Mouse (Mus musculus): Measurements from ENCODE around the gene Sirpa. TPM values are rescaled to one million over a fixed set of nuclear protein-coding genes. Genes with fewer than 3 reads are reported as not detected.

The Sirpa gene
- polyA plus RNA-seq, 1 experiment from 2014 or later = 21.3 TPM

- Histone ChIP-seq H3K4me2 (replicated peaks) (no peak overlapping the region), H3K4me3 (replicated peaks) (no peak overlapping the region), H3K36me3 (no peaks in the 10 kb centered on the region), H3K4me1 (replicated peaks) (peaks cover 16% of the 10 kb centered on the region; the same call in 1 of the 2 replicates), H3K9me3 (no peaks in the 10 kb centered on the region), H3K27ac (no peak overlapping the region), H3K27me3 (replicated peaks) (no peaks in the 10 kb centered on the region), H3K9ac (no peak overlapping the region)
- ATAC-seq = peak; percentile 48
- 18% methylated on average over 7 of the region's 7 CpGs for WGBS
Measured at GRCm38 (mm10) chr2:129587825-129588251, 4.8 kb upstream of the Sirpa start.

- peak overlapping the region; percentile 76 for H3K4me3 ChIP-seq (replicated peaks)
- peak overlapping the region; percentile 82 for H3K4me2 ChIP-seq (replicated peaks)
- 97% methylated on average over 4 of the region's 4 CpGs for WGBS
Measured at GRCm38 (mm10) chr2:129591897-129592296, 738 bp upstream of the Sirpa start.

GRCm38 (mm10) chr2:129593141-129593875 lies 673 bp downstream of the Sirpa start:
- peak; percentile 83 for ATAC-seq
- Histone ChIP-seq H3K4me2 (replicated peaks) (peak overlapping the region; percentile 82), H3K36me3 (no peaks in the 10 kb centered on the region), H3K9me3 (no peaks in the 10 kb centered on the region), H3K9ac (peak overlapping the region; percentile 71), H3K4me1 (replicated peaks) (peaks cover 25% of the 10 kb centered on the region), H3K27me3 (replicated peaks) (no peaks in the 10 kb centered on the region), H3K27ac (peak overlapping the region; percentile 94), H3K4me3 (replicated peaks) (peak overlapping the region; percentile 76)
- under 1% methylated on average over 66 of the region's 77 CpGs for WGBS

More at GRCm38 (mm10) chr2:129591897-129592296, 738 bp upstream of the Sirpa start:
- no peak for ATAC-seq
- no peaks in the 10 kb centered on the region for H3K27me3 ChIP-seq (replicated peaks)
- H3K4me1 ChIP-seq (replicated peaks) = peaks cover 31% of the 10 kb centered on the region
- H3K9ac ChIP-seq = no peak overlapping the region
- H3K9me3 ChIP-seq = no peaks in the 10 kb centered on the region
- no peaks in the 10 kb centered on the region for H3K36me3 ChIP-seq
- H3K27ac ChIP-seq = peak overlapping the region; percentile 94; the same call in 1 of the 2 replicates

GRCm38 (mm10) chr2:129593876-129594421 lies 1.3 kb downstream of the Sirpa start:
- H3K4me3 ChIP-seq (replicated peaks) = peak overlapping the region; percentile 76
- H3K27me3 ChIP-seq (replicated peaks) = no peaks in the 10 kb centered on the region
- peaks cover 25% of the 10 kb centered on the region for H3K4me1 ChIP-seq (replicated peaks)
- H3K9ac ChIP-seq = peak overlapping the region; percentile 71
- H3K4me2 ChIP-seq (replicated peaks) = peak overlapping the region; percentile 82
- no peaks in the 10 kb centered on the region for H3K36me3 ChIP-seq
- H3K9me3 ChIP-seq = no peaks in the 10 kb centered on the region
- H3K27ac ChIP-seq = 0 out of 2 replicates have a peak overlapping the region, but pooled peaks have one; percentile 94
- ATAC-seq = peak; percentile 21
- 11% methylated on average over 13 of the region's 13 CpGs for WGBS

- Histone ChIP-seq H3K4me1 (replicated peaks) (peaks cover 25% of the 10 kb centered on the region), H3K27me3 (replicated peaks) (no peaks in the 10 kb centered on the region), H3K4me3 (replicated peaks) (peak overlapping the region; percentile 76)
Measured at GRCm38 (mm10) chr2:129594569-129594968, 1.9 kb downstream of the Sirpa start.

GRCm38 (mm10) chr2:129595206-129595605 lies 2.6 kb downstream of the Sirpa start:
- peak overlapping the region; percentile 25; the same call in 1 of the 2 replicates for H3K4me2 ChIP-seq (replicated peaks)

More at GRCm38 (mm10) chr2:129594569-129594968, 1.9 kb downstream of the Sirpa start:
- H3K27ac ChIP-seq = no peak overlapping the region
- no peaks in the 10 kb centered on the region for H3K9me3 ChIP-seq
- H3K4me2 ChIP-seq (replicated peaks) = peak overlapping the region; percentile 82
- peak overlapping the region; percentile 71; the same call in 1 of the 2 replicates for H3K9ac ChIP-seq
- no peak for ATAC-seq
- H3K36me3 ChIP-seq = no peaks in the 10 kb centered on the region
- WGBS = 76% methylated on average over 4 of the region's 4 CpGs

GRCm38 (mm10) chr2:129595661-129596209 lies 3.1 kb downstream of the Sirpa start:
- H3K27ac ChIP-seq = no peak overlapping the region

More at GRCm38 (mm10) chr2:129595206-129595605, 2.6 kb downstream of the Sirpa start:
- ATAC-seq = no peak
- Histone ChIP-seq H3K9ac (no peak overlapping the region), H3K27me3 (replicated peaks) (no peaks in the 10 kb centered on the region), H3K4me3 (replicated peaks) (no peak overlapping the region), H3K9me3 (no peaks in the 10 kb centered on the region), H3K36me3 (no peaks in the 10 kb centered on the region), H3K4me1 (replicated peaks) (peaks cover 25% of the 10 kb centered on the region), H3K27ac (no peak overlapping the region)
- 76% methylated on average over 4 of the region's 4 CpGs for WGBS

GRCm38 (mm10) chr2:129596555-129597172 lies 4.0 kb downstream of the Sirpa start:
- Histone ChIP-seq H3K4me3 (replicated peaks) (no peak overlapping the region), H3K9me3 (no peaks in the 10 kb centered on the region), H3K27ac (no peak overlapping the region), H3K27me3 (replicated peaks) (no peaks in the 10 kb centered on the region), H3K9ac (no peak overlapping the region), H3K4me2 (replicated peaks) (no peak overlapping the region), H3K4me1 (replicated peaks) (peaks cover 25% of the 10 kb centered on the region), H3K36me3 (no peaks in the 10 kb centered on the region)
- ATAC-seq = no peak
- WGBS = 90% methylated on average over 15 of the region's 15 CpGs

More at GRCm38 (mm10) chr2:129595661-129596209, 3.1 kb downstream of the Sirpa start:
- Histone ChIP-seq H3K9me3 (no peaks in the 10 kb centered on the region), H3K4me1 (replicated peaks) (peaks cover 25% of the 10 kb centered on the region), H3K4me2 (replicated peaks) (peak overlapping the region; percentile 25; the same call in 1 of the 2 replicates), H3K9ac (0 out of 2 replicates have a peak overlapping the region, but pooled peaks have one; percentile 8), H3K27me3 (replicated peaks) (no peaks in the 10 kb centered on the region), H3K4me3 (replicated peaks) (no peak overlapping the region), H3K36me3 (no peaks in the 10 kb centered on the region)
- ATAC-seq = no peak
- WGBS = 51% methylated on average over 7 of the region's 7 CpGs

- H3K9ac ChIP-seq = no peak overlapping the region
- H3K27ac ChIP-seq = no peak overlapping the region
- no peak for ATAC-seq
- no peaks in the 10 kb centered on the region for H3K9me3 ChIP-seq
- no peak overlapping the region for H3K4me2 ChIP-seq (replicated peaks)
- H3K36me3 ChIP-seq = no peaks in the 10 kb centered on the region
- H3K4me3 ChIP-seq (replicated peaks) = no peak overlapping the region
- H3K27me3 ChIP-seq (replicated peaks) = no peaks in the 10 kb centered on the region
- peaks cover 16% of the 10 kb centered on the region for H3K4me1 ChIP-seq (replicated peaks)
- 38% methylated on average over 1 of the region's 1 CpGs for WGBS
Measured at GRCm38 (mm10) chr2:129597581-129597980, 4.9 kb downstream of the Sirpa start.

- Histone ChIP-seq H3K4me3 (replicated peaks) (no peak overlapping the region), H3K9me3 (no peaks in the 10 kb centered on the region), H3K27ac (no peak overlapping the region), H3K4me2 (replicated peaks) (no peak overlapping the region), H3K36me3 (no peaks in the 10 kb centered on the region), H3K27me3 (replicated peaks) (no peaks in the 10 kb centered on the region), H3K9ac (no peak overlapping the region), H3K4me1 (replicated peaks) (peaks cover 16% of the 10 kb centered on the region)
- 67% methylated on average over 9 of the region's 9 CpGs for WGBS
- no peak for ATAC-seq
Measured at GRCm38 (mm10) chr2:129598094-129598493, 5.5 kb downstream of the Sirpa start.

- WGBS = 61% methylated on average over 8 of the region's 8 CpGs
- Histone ChIP-seq H3K27me3 (replicated peaks) (no peaks in the 10 kb centered on the region), H3K4me1 (replicated peaks) (peaks cover 7% of the 10 kb centered on the region), H3K27ac (no peak overlapping the region), H3K9me3 (no peaks in the 10 kb centered on the region), H3K9ac (no peak overlapping the region), H3K36me3 (no peaks in the 10 kb centered on the region), H3K4me2 (replicated peaks) (no peak overlapping the region), H3K4me3 (replicated peaks) (no peak overlapping the region)
- ATAC-seq = no peak
Measured at GRCm38 (mm10) chr2:129599231-129600084, 6.8 kb downstream of the Sirpa start.
